Mouse (Mus musculus): ENCODE results near the gene Arhgap27.
"Not testable (repeated sequence)": the region's sequence is repeated elsewhere in the genome, so short reads cannot be mapped to it uniquely, and the experiment has no call there.

GRCm38 (mm10) chr11:103322832-103323231, 40.7 kb downstream of the Arhgap27 start:
- not testable (repeated sequence) for TF ChIP-seq CTCF (IDR thresholded peaks at IDR 0.05; ENCODE audit: control insufficient read depth, insufficient read depth, low read length); POLR2A (IDR thresholded peaks at IDR 0.05; ENCODE audit: borderline replicate concordance, control insufficient read depth, low read depth, low read length)
